ENCODE assay signal across 18 mouse cellular contexts in genomic region chr5:114673114-114673513, GRCm38 (mm10). TPM values are rescaled to one million over a fixed set of nuclear protein-coding genes. Genes with fewer than 3 reads are reported as not detected.
DNase-seq lines count a peak whose midpoint lies in the region; ATAC-seq and TF ChIP-seq lines count a peak whose summit lies in the region.
"Had no signal": no experiment of that assay in that cellular context is flagged by ENCODE, and none has a peak within 500 bp of the region (broad histone marks: within the 10 kb centered on the region; RNA-seq: fewer than 3 reads in every experiment).

No protein-coding gene starts in this region.

- no peak overlapping the region for H3K9ac ChIP-seq in forebrain, embryonic 11.5 days (ENCODE audit: low read length)
- no peak overlapping the region for H3K9ac ChIP-seq in forebrain, embryonic 12.5 days
- no peak overlapping the region for H3K9ac ChIP-seq in liver, embryonic 14.5 days (replicated peaks)
- H3K9ac ChIP-seq: hindbrain, embryonic 15.5 days; limb, embryonic 15.5 days; lung, embryonic 15.5 days; midbrain, embryonic 15.5 days had no signal

- H3K4me3 ChIP-seq in forebrain, embryonic 11.5 days (ENCODE audit: low read depth, low read length), result no peak overlapping the region
- H3K4me3 ChIP-seq in forebrain, embryonic 12.5 days (replicated peaks), result no peak overlapping the region
- no peak overlapping the region for H3K4me3 ChIP-seq in liver, embryonic 14.5 days (ENCODE audit: insufficient read depth in 1 of 2, low read depth in 2 of 2, low read length in 2 of 2)
- H3K4me3 ChIP-seq in E14TG2a.4 (replicated peaks; ENCODE audit: low read length), result peak overlapping the region; percentile 49; the same call in 1 of the 2 replicates
- H3K4me3 ChIP-seq: hindbrain, embryonic 15.5 days; limb, embryonic 15.5 days; lung, embryonic 15.5 days; midbrain, embryonic 15.5 days had no signal

- H3K27ac ChIP-seq in forebrain, embryonic 11.5 days (ENCODE audit: low read depth, low read length), result no peak overlapping the region
- H3K27ac ChIP-seq in forebrain, embryonic 12.5 days, result no peak overlapping the region
- no peak overlapping the region for H3K27ac ChIP-seq in liver, embryonic 14.5 days
- H3K27ac ChIP-seq: hindbrain, embryonic 15.5 days; limb, embryonic 15.5 days; lung, embryonic 15.5 days; midbrain, embryonic 15.5 days had no signal

- peak; percentile 43 for TF ChIP-seq CTCF in liver, embryonic 14.5 days (IDR thresholded peaks at IDR 0.05; ENCODE audit: low read depth)
- peak; percentile 65 for TF ChIP-seq CTCF in E14TG2a.4 (conservative IDR thresholded peaks at IDR 0.05; ENCODE audit: low read length)

- H3K4me1 ChIP-seq in forebrain, embryonic 11.5 days (replicated peaks; ENCODE audit: control insufficient read depth, insufficient read depth, low read length), result peaks cover 7% of the 10 kb centered on the region; the same call in 1 of the 2 replicates
- H3K4me1 ChIP-seq in forebrain, embryonic 12.5 days, result peaks cover 9% of the 10 kb centered on the region; the same call in 1 of the 2 replicates
- H3K4me1 ChIP-seq in liver, embryonic 14.5 days (replicated peaks; ENCODE audit: control insufficient read depth in 2 of 2, insufficient read depth in 2 of 2, low read length in 1 of 2), result no peaks in the 10 kb centered on the region
- H3K4me1 ChIP-seq in E14TG2a.4 (replicated peaks; ENCODE audit: low read depth, low read length), result peaks cover 75% of the 10 kb centered on the region
- H3K4me1 ChIP-seq: hindbrain, embryonic 15.5 days; lung, embryonic 15.5 days; midbrain, embryonic 15.5 days had no signal

- no peaks in the 10 kb centered on the region for H3K27me3 ChIP-seq in forebrain, embryonic 11.5 days (ENCODE audit: control insufficient read depth, insufficient read depth, low read length)
- peaks cover 8% of the 10 kb centered on the region; the same call in 1 of the 2 replicates for H3K27me3 ChIP-seq in forebrain, embryonic 12.5 days
- H3K27me3 ChIP-seq in liver, embryonic 14.5 days (ENCODE audit: control insufficient read depth, insufficient read depth, low read length), result no peaks in the 10 kb centered on the region
- H3K27me3 ChIP-seq in E14TG2a.4 (ENCODE audit: insufficient read depth, low read length), result no peaks in the 10 kb centered on the region
- H3K27me3 ChIP-seq: hindbrain, embryonic 15.5 days; limb, embryonic 15.5 days; lung, embryonic 15.5 days; midbrain, embryonic 15.5 days had no signal

- peak; percentile 54 for DNase-seq in forebrain, embryonic 11.5 days (ENCODE audit: low spot score)
- no peak for DNase-seq in liver, embryonic 14.5 days (ENCODE audit: low read depth in 3 of 3, low spot score in 3 of 3)
- DNase-seq in liver (no peak), R1 (ENCODE audit: low read depth, low spot score) (peak; percentile 43)
- no peak for DNase-seq in neural tube, embryonic 10.5 days (ENCODE audit: extremely low spot score, low spot score)
- no peak for DNase-seq in gastrocnemius, adult 18-20 months (ENCODE audit: low spot score)
- DNase-seq: adrenal gland, adult 8-10 months; cerebellum, adult 8-10 months; gastrocnemius, postnatal 36 days; kidney, adult 18-20 months; kidney, postnatal 14 days had no signal

- WGBS in forebrain, embryonic 11.5 days, result 85% methylated on average over 13 of the region's 13 CpGs
- WGBS in forebrain, embryonic 12.5 days, result 88% methylated on average over 13 of the region's 13 CpGs
- WGBS in liver, embryonic 14.5 days (ENCODE audit: insufficient replicate concordance), result 83% methylated on average over 13 of the region's 13 CpGs

- H3K9me3 ChIP-seq in forebrain, embryonic 11.5 days (ENCODE audit: control insufficient read depth, low read length), result no peaks in the 10 kb centered on the region
- no peaks in the 10 kb centered on the region for H3K9me3 ChIP-seq in forebrain, embryonic 12.5 days
- no peaks in the 10 kb centered on the region for H3K9me3 ChIP-seq in liver, embryonic 14.5 days (ENCODE audit: control insufficient read depth, low read length)
- H3K9me3 ChIP-seq in E14TG2a.4 (ENCODE audit: low read length), result no peaks in the 10 kb centered on the region
- H3K9me3 ChIP-seq: hindbrain, embryonic 15.5 days; limb, embryonic 15.5 days; lung, embryonic 15.5 days; midbrain, embryonic 15.5 days had no signal

- peaks cover 5% of the 10 kb centered on the region; the same call in 1 of the 2 replicates for H3K36me3 ChIP-seq in forebrain, embryonic 11.5 days (ENCODE audit: control insufficient read depth, insufficient read depth, low read length)
- H3K36me3 ChIP-seq in forebrain, embryonic 12.5 days (replicated peaks), result peaks cover 39% of the 10 kb centered on the region
- no peaks in the 10 kb centered on the region; the same call in 1 of the 2 replicates for H3K36me3 ChIP-seq in liver, embryonic 14.5 days (replicated peaks; ENCODE audit: control insufficient read depth, insufficient read depth, low read depth)
- H3K36me3 ChIP-seq in E14TG2a.4 (ENCODE audit: insufficient read depth, low read length), result peaks cover 34% of the 10 kb centered on the region
- H3K36me3 ChIP-seq: midbrain, embryonic 15.5 days had no signal

- no peak overlapping the region for H3K4me2 ChIP-seq in forebrain, embryonic 11.5 days (ENCODE audit: low read depth, low read length, severe bottlenecking)
- no peak overlapping the region for H3K4me2 ChIP-seq in forebrain, embryonic 12.5 days
- H3K4me2 ChIP-seq in liver, embryonic 14.5 days (ENCODE audit: low read depth), result no peak overlapping the region
- H3K4me2 ChIP-seq: heart, embryonic 11.5 days; hindbrain, embryonic 15.5 days; limb, embryonic 15.5 days; lung, embryonic 15.5 days; midbrain, embryonic 15.5 days had no signal

- TF ChIP-seq EP300 in liver, embryonic 14.5 days (IDR thresholded peaks at IDR 0.05; ENCODE audit: low read depth), result no peak

- ATAC-seq in forebrain, embryonic 11.5 days (replicated peaks; ENCODE audit: low FRiP score), result no peak
- no peak for ATAC-seq in forebrain, embryonic 12.5 days (ENCODE audit: low FRiP score)
- ATAC-seq in liver, embryonic 14.5 days (ENCODE audit: insufficient read depth), result no peak
- ATAC-seq: midbrain, embryonic 15.5 days had no signal

RNA-seq across cellular contexts. Expression of gene Trpv4, which starts 14.9 kb away (rescaled TPM):
- 0.17 and 0.53 TPM in 2 replicates for polyA plus RNA-seq in forebrain, embryonic 11.5 days (2014; fragmentation: Nextera tagmentation; extraction: Ambion mirVana)
- polyA plus RNA-seq in forebrain, embryonic 12.5 days (2016; fragmentation: Nextera tagmentation; extraction: Ambion mirVana), result 0.67 and 0.69 TPM in 2 replicates
- polyA plus RNA-seq in liver, embryonic 14.5 days (2012; rRNA removed), result 0.16 and 0.22 TPM in 2 replicates
- 0.14 and 0.15 TPM in 2 replicates for polyA plus RNA-seq in liver, embryonic 14.5 days (2014; fragmentation: Nextera tagmentation; extraction: Ambion mirVana)
- total RNA-seq in gastrocnemius, adult 18-20 months (2021), result 1 to 10 TPM; 1.8 to 2.1 TPM

RNA-seq across cellular contexts. Expression of gene Gltp, which starts 17.7 kb away (rescaled TPM):
- polyA plus RNA-seq in forebrain, embryonic 11.5 days (2014; fragmentation: Nextera tagmentation; extraction: Ambion mirVana), result 78.3 and 81.9 TPM in 2 replicates
- 66.2 and 73.5 TPM in 2 replicates for polyA plus RNA-seq in forebrain, embryonic 12.5 days (2016; fragmentation: Nextera tagmentation; extraction: Ambion mirVana)
- 18.4 and 18.5 TPM in 2 replicates for polyA plus RNA-seq in liver, embryonic 14.5 days (2012; rRNA removed)
- 25.4 and 33.0 TPM in 2 replicates for polyA plus RNA-seq in liver, embryonic 14.5 days (2014; fragmentation: Nextera tagmentation; extraction: Ambion mirVana)
- 1 to 10 TPM; 7.2 to 8.7 TPM for total RNA-seq in gastrocnemius, adult 18-20 months (2021)

RNA-seq across cellular contexts. Expression of gene Tchp, which starts 34.4 kb away (rescaled TPM):
- 19.7 and 22.2 TPM in 2 replicates for polyA plus RNA-seq in forebrain, embryonic 11.5 days (2014; fragmentation: Nextera tagmentation; extraction: Ambion mirVana)
- 24.6 and 27.0 TPM in 2 replicates for polyA plus RNA-seq in forebrain, embryonic 12.5 days (2016; fragmentation: Nextera tagmentation; extraction: Ambion mirVana)
- 5.6 and 7.8 TPM in 2 replicates for polyA plus RNA-seq in liver, embryonic 14.5 days (2012; rRNA removed)
- polyA plus RNA-seq in liver, embryonic 14.5 days (2014; fragmentation: Nextera tagmentation; extraction: Ambion mirVana), result 1.9 and 2.2 TPM in 2 replicates
- total RNA-seq in gastrocnemius, adult 18-20 months (2021), result 1 to 10 TPM; 2.3 to 2.9 TPM

Comparison
In these comparisons a context has a peak if more than half of its experiments do, and no peak if none do; other contexts are left out.
1. DNase-seq: peak in forebrain, embryonic 11.5 days (single experiment) and R1 (single experiment); none in liver, embryonic 14.5 days (0 of 3), liver (single experiment), neural tube, embryonic 10.5 days (single experiment) and gastrocnemius, adult 18-20 months (single experiment).